Mouse (Mus musculus) cortical plate, adult 2 months (tissue): Measurements from ENCODE around the gene Tmem116. TPM values are rescaled to one million over a fixed set of nuclear protein-coding genes. Genes with fewer than 3 reads are reported as not detected.
A peak's percentile ranks its signal among the peaks of the same experiment; 100 is the strongest.
"Not testable (repeated sequence)": the region's sequence is repeated elsewhere in the genome, so short reads cannot be mapped to it uniquely, and the experiment has no call there.

Experiments used
- H3K27ac ChIP-seq: fragments of 200-500 bp; 2 replicates; pipeline ENCODE4 v1.5.1; 2012; ENCODE audit warnings: low read length, control low read depth, inconsistent platforms; ENCODE audit not compliant: insufficient read depth
- H3K4me1 ChIP-seq: fragments of 200-500 bp; 2 replicates; pipeline ENCODE4 v1.6.1; 2011; ENCODE audit warnings: low read length; ENCODE audit not compliant: control insufficient read depth, insufficient read depth
- H3K4me3 ChIP-seq: fragments of 200-500 bp; 2 replicates; pipeline ENCODE4 v1.5.1; 2011; ENCODE audit warnings: mild to moderate bottlenecking, low read length, control low read depth; ENCODE audit not compliant: insufficient read depth
- CTCF ChIP-seq: fragments of 200-500 bp; IDR thresholded peaks from 2 replicates; pipeline ENCODE4 v1.5.1; 2011; ENCODE audit warnings: mild to moderate bottlenecking, control low read depth, low read length; ENCODE audit not compliant: insufficient read depth; ENCODE audit errors: extremely low read depth
- POLR2A ChIP-seq: fragments of 200-500 bp; IDR thresholded peaks from 2 replicates; pipeline ENCODE4 v1.6.1; 2011; ENCODE audit warnings: mild to moderate bottlenecking, low read length, control low read depth; ENCODE audit not compliant: insufficient read depth; ENCODE audit errors: extremely low read depth
- polyA plus RNA-seq: library from polyadenylated mRNA; depleted of rRNA; stranded (reverse); fragments of >200 nt; gene quantifications from 2 replicates; pipeline ENCODE4 v1.2.3, GENCODE M21; 2012

The Tmem116 gene
- polyA plus RNA-seq, 1 experiment, result 10.7 TPM

DNA sequence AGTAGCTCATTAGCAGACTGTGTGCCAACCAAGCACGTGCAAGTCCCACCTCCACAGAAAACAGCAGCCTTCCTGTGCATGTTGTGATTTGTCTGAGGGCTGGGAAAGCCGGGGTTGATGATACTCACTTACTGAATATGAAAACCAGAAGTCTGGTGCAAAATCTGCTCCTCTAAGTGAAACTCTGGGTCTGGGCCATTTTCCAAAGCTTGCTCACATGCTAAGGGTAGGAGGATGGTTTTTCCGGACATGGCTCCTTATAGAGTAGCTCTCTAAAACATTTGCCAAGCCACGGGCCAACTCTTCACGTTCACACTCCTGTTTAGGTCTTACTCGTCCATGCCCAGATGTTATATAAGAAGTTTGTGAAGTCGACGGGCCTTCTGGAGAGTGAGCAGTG is 41.6 kb downstream of the Tmem116 start:
- H3K4me1 ChIP-seq, result peaks cover 7% of the 10 kb centered on the region
- H3K27ac ChIP-seq, result no peak overlapping the region
- TF ChIP-seq POLR2A (no peak), CTCF (no peak)

DNA sequence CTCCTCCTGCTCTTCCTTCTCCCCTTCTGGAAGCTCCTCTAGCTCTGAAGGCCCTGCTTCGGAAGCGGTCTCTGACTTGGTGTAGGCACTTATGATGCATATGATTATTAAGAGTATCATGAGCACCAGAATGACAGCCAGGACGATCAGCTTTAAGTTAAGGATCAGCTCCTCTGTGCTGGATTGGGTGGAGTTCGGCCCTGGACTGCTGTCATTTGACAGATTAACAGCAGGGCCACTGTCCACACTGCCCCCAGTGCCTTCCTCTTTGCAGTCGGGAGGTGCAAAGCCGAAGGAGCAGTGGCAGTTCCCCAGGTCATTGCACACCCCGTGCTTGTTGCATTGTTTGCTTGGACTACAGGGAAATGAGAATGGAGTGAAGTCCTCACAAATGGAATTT is 49.0 kb downstream of the Tmem116 start:
- no peak overlapping the region for H3K4me3 ChIP-seq
- H3K27ac ChIP-seq, result no peak overlapping the region
- no peaks in the 10 kb centered on the region for H3K4me1 ChIP-seq
- no peak for TF ChIP-seq POLR2A
- no peak for TF ChIP-seq CTCF

More for the DNA sequence above, 41.6 kb downstream of the Tmem116 start:
- H3K4me3 ChIP-seq, result no peak overlapping the region

DNA sequence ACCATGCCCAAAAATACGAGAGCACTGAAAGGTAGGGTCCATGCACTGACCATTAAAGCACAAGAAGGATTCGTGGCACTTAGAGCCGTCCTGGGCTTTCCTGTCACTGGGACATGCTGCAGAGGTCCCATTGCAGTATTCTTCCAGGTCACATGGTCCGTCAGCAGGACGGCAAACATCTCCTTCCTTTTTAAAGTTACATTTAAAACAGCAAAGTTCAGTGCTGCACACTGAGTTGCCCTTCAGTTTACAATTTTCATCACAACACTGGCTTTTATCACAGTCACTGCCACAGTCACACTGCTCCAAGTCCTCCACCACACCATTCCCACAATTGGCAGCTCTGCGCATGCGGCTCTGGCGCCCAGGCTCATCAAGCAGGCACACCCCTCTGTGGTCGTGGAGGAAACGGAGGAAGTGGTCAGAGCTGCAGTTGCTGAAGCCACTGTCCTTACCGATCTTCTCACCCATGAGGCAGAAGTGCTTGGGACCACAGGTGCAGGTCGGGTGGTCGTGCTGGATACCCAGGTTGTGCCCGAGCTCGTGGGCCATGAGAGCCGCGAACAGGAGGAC is 49.8 kb downstream of the Tmem116 start:
- not testable (repeated sequence) for H3K4me1 ChIP-seq, H3K4me3 ChIP-seq, H3K27ac ChIP-seq

DNA sequence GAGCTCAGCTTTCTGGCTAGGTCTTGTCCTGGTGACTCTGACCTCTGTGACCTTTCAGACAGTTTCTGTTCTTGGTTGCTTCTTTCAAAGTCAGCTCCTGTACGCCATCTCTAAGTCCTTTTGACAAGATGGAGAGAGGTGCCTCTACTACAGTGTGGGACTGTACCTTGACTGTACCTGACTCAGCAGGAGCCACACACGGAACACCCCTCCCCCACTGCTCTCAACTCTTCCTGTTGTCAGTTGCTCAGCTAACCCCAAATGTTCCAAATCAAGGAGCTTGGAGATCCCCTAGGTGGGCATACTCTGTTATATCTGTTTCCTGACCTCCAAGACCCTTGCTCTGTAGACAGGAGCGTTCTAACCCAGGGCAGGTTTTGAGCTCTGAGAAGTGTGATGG is 51.5 kb downstream of the Tmem116 start, which contains the start of gene Adam1b:
TSS of gene Adam1b (minus strand) at position 205 of the 400 bp plus-strand sequence.
- Histone ChIP-seq H3K4me3 (no peak within 1 kb of the TSS), H3K27ac (no peak within 1 kb of the TSS), H3K4me1 (no peaks in the 10 kb centered on the region)
- TF ChIP-seq CTCF, result no peak
- no peak for TF ChIP-seq POLR2A

DNA sequence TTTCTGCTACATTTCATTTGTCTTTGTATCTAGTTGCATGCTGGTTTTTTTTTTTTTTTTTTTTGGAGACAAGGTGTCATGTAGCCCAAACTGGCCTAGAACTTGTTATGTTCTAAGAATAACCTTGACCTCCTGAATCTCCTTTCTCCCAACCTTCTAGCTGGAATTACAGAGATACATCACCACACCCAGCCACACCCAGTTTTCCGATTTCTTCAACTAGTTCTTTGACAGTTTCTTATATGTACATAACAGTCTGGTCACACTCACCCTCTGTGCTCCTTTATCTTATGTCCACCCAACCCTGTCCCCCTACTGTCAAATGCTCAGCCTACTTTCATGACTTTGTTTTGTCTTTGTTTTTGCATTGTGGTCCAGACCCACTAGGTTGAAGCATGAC is 55.2 kb downstream of the Tmem116 start:
- TF ChIP-seq CTCF (no peak), POLR2A (no peak)
- Histone ChIP-seq H3K4me3 (no peak overlapping the region), H3K4me1 (no peaks in the 10 kb centered on the region), H3K27ac (no peak overlapping the region)

DNA sequence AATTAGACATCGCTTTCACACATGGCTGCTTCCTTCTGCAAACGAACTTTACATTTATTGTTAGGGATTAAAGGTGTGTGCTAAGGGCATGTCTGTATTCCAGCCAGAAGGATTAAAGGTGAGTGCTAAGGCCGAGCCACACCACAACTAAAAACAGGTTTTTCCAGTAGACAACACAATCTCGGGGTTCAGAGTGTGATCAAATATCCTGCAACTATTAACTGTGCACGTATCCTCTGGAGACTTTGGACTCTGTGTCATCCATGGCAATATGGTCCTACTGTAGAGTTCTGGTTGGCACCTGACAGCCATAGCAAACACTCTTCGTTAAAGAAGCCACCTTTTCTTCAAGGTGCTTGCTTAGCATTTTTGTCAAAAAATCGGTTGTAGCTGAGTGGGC is 58.3 kb downstream of the Tmem116 start:
- Histone ChIP-seq H3K27ac (no peak overlapping the region), H3K4me3 (no peak overlapping the region), H3K4me1 (no peaks in the 10 kb centered on the region)
- TF ChIP-seq CTCF (no peak), POLR2A (no peak)

DNA sequence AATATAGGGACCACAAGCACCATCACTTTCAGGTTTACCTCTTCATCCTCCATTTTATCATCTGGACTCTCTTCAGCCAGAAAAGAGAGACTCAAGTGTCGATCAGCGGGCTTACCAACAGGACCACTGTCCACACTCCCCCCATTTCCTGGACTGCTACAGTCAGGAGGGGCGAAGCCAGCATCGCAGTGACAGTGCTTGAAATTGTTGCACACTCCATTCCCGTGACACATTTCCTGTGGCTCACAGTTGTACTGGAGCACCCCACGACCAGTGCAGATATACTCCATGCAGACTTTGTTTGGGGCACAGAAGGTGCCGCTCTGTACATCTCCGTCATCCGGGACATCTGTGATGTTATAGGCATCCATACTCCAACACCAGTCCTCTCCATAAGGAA is 67.3 kb downstream of the Tmem116 start:
- Histone ChIP-seq H3K27ac (no peak overlapping the region), H3K4me3 (no peak overlapping the region), H3K4me1 (no peaks in the 10 kb centered on the region)
- no peak for TF ChIP-seq CTCF
- no peak for TF ChIP-seq POLR2A

DNA sequence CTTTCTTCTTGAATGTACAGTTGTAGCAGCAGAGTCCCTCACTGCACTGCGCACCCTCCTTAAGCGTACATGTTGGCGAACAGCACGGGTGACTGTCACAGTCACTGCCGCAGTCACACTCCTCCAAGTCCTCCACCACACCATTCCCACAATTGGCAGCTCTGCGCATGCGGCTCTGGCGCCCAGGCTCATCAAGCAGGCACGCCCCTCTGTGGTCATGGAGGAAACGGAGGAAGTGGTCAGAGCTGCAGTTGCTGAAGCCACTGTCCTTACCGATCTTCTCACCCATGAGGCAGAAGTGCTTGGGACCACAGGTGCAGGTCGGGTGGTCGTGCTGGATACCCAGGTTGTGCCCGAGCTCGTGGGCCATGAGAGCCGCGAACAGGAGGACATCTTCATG is 68.1 kb downstream of the Tmem116 start:
- not testable (repeated sequence) for H3K4me1 ChIP-seq, H3K27ac ChIP-seq, H3K4me3 ChIP-seq

DNA sequence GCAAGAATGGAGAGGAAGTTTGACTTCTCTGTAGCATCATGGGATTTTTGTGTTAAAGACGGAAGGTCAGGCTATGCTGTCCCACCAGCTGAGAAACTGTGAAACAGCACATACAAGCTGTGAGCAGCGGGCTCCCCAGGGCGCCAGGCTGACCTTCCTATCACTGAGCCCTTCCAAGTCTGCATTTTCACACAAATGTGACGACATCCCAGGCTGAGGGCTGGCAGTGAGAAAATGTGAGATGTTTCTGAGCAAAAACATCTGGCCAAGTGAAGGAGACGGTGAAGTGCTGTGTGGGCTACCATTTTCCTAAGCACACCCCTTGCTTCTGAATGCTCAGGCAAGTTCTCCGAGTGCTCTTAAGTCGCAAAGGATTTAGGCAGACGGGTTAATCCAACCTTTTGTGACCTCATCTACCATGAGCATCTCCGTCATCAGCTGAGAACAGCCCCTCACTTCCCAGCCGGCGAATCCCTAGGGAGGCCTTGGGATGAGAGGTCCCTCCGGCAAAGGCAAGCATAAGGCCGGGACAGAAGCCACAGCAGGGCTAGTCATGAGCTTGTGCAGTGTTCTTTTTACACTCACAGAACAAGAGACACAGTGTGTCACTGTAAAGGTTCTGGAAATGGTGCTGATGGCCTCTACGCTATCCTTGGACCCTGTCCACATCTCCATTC is 74.2 kb downstream of the Tmem116 start:
- TF ChIP-seq CTCF, result no peak
- no peak for TF ChIP-seq POLR2A
- no peak overlapping the region for H3K27ac ChIP-seq

DNA sequence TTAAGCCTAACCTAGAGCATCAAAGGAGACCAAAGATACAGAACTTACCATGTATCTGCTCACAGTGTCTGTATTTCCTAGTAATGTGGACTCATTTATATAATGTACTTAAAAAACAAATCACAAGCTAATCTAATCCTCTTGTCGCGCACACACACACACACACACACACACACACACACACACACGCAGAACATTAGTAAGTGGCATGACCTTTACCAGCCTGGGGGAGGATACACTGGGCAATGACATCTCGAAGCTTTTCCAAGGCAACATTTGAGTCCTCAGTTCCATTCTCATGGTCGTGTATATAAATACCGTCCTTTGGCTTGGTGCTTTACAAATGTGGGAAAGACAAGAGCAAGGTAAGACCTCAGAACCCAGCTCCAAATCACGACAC is 74.8 kb downstream of the Tmem116 start:
- Histone ChIP-seq H3K4me1 (no peaks in the 10 kb centered on the region), H3K27ac (no peak overlapping the region), H3K4me3 (no peak overlapping the region)
- TF ChIP-seq CTCF (no peak), POLR2A (no peak)

More for the DNA sequence above, 74.2 kb downstream of the Tmem116 start:
- Histone ChIP-seq H3K4me3 (no peak overlapping the region), H3K4me1 (no peaks in the 10 kb centered on the region)

DNA sequence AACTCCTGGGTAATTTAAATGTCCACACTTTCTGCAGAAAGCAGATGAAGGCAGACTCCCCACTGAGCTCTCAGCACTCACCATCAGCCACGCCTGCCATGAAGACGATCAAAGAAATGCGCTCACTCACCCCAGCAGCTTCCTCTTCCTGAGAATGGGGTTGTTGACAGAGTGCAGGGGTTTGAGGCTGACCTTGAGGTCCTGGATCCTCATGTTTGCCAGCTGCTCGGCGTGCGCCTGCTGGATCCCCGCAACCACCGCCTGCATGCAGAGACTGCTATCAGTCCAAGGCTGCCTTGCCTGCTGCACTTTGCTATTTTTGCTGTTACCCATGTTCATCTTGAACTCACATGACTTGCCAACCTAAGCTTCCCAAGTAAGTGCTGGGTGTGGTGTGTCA is 75.3 kb downstream of the Tmem116 start:
- TF ChIP-seq CTCF, result no peak
- TF ChIP-seq POLR2A, result no peak
- no peak overlapping the region for H3K27ac ChIP-seq
- no peaks in the 10 kb centered on the region for H3K4me1 ChIP-seq
- no peak overlapping the region for H3K4me3 ChIP-seq

DNA sequence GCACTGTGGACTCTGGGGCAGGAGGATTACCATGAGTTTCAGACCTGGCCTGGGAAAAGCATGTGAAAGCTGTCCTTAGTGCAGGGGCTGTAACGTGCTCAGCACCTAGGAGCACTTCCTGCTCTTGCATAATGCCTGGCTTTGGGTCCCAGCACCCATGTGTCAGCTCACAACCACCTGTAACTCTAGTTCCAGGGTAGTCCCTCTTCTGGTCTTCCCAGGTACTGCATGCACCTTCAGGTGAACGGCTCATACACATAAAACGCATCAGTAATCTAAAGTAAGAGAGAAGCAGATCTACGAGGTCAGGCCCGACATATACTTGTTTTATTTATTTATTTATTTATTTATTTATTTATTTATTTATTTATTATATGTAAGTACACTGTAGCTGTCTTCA is 82.8 kb downstream of the Tmem116 start:
- no peak overlapping the region for H3K4me3 ChIP-seq
- TF ChIP-seq CTCF, result peak; percentile 28; the same call in 1 of the 2 replicates
- TF ChIP-seq POLR2A, result no peak
- H3K4me1 ChIP-seq, result no peaks in the 10 kb centered on the region
- H3K27ac ChIP-seq, result no peak overlapping the region
